Mouse (Mus musculus) Muller cell, postnatal 12 days (primary cell): Measurements from ENCODE around the gene Olfr55.
"Not testable (repeated sequence)": the region's sequence is repeated elsewhere in the genome, so short reads cannot be mapped to it uniquely, and the experiment has no call there.

ENCODE experiments used
- DNase-seq: peaks from one replicate; pipeline ENCODE4 v3.0.0-alpha.2; 2015; ENCODE audit errors: inconsistent ontology term

The Olfr55 gene

DNA sequence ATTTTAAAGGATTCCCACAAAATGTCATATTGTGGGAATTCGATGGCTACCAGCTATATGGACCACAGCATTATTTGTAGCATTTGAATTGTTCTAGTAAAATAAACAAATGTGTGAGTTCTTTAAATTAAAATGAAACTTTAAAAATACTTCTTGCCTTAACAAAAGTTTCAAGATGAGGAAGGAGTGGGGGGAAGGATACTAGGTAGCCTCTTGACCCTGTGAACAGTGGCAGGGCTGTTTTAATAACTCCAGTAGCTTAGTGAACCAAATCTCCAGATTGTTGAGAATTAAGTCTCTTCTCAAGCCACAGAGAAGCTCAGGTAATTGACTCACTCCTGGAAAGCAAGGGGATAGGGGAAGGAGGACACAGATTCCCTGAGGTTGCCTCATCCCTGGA lies at the start of gene Olfr55:
Olfr55 (plus strand) TSS at position 301 of the 400 bp plus-strand sequence.
- DNase-seq: not testable (repeated sequence)

DNA sequence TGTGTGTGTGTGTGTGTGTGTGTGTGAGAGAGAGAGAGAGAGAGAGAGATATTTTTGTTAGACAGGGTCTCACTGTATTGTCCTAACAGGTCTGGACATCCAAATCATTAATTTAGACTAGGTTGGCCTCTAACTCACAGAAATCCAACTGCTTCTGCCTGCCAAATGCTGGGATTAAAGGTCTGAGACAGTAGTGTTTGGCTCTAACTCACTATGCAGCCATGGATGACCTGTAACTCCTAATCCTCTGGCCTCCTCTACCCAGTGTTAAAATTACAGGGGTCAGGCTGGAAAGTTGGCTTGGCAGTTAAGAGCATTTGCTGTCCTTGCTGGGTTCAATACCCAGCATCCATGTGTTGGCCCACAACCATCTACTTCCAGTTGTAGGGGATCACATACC lies 43.7 kb upstream of the Olfr55 start:
- DNase-seq: no peak

DNA sequence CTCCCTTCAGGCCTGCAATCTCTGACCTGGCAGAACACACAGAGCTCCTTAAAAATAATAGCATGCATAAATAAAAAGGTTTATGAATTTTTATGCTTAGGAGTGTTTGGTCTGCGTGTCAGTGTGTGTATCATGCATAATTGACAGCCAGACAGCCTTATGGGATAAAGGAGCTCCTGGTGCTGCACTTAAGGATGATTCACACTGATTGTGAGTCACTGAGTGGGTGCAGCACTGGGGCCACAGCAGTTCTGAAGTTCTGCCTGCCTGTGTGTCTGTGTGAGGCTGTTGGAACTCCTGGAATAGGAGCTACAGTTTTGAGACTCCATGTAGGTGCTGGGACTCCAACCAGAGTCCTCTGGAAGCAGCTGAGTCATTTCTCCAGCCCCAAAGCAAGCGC lies 42.0 kb upstream of the Olfr55 start:
- no peak for DNase-seq

DNA sequence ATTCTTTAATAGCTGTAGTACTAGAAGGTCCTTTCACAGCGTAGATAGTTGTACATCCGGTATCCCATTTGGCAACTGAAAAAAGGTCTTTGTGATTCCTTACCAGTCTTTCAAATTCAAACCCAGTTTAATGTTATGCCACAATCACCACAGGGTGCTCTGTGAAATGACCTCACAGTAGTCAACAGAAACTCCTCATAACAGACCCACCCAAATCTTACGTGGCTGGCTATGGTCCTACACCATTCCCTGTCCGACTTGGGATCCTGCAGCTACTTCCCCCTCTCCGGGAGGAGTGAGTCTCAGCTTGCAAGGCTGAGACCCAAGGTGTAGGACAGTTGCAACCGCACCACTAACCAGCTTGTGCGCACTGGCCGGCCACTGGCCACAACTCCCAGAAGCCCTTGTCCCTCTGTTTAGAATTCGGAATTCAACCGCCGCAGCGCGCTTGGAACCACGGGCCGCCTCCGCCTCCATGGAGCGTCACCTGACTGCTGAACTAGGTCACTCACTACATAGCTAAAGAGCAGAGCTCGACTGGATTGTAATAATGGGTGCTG lies 28.9 kb upstream of the Olfr55 start, which contains the start of gene Morc2b:
Morc2b (minus strand) TSS at position 423 of the 560 bp plus-strand sequence.
- DNase-seq: no peak

DNA sequence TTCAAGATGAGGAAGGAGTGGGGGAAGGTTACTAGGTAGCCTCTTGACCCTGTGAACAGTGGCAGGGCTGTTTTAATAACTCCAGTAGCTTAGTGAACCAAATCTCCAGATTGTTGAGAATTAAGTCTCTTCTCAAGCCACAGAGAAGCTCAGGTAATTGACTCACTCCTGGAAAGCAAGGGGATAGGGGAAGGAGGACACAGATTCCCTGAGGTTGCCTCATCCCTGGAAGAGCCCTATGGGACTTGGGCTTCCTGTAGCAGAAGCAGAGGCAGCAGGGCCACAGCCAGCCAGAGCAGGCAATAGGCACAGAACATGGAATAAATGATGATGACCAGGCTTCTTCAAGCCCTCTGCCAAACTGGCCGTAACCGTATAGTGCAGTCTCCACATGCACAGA lies 22.8 kb downstream of the Olfr55 start, which contains the start of gene Olfr239:
Olfr239 (plus strand) TSS at position 301 of the 400 bp plus-strand sequence.
- not testable (repeated sequence) for DNase-seq

DNA sequence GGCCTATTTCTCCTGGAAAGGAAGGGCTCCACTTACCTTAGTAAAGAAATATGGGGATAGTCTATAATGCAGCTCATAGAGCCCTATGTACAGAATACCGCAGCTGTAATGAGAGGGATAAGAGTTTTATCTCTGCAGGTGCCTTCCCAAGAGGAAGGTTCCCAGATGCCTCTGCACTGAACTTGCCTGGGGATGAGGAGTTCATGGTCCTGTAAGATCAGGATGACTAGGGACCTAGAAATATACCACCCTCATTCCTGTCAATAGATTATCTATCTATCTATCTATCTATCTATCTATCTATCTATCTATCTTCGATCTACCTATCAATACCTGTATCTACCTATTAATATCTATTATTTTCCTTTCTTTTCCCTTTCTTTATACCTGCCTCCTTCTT lies 53.3 kb downstream of the Olfr55 start, which contains the start of gene Olfr1564:
Olfr1564 (minus strand) TSS at position 101 of the 400 bp plus-strand sequence.
- DNase-seq: no peak
